Mouse (Mus musculus) limb, embryonic 11.5 days (tissue): ENCODE data around the gene Dyx1c1. TPM values are rescaled to one million over a fixed set of nuclear protein-coding genes. Genes with fewer than 3 reads are reported as not detected.

ENCODE experiments used
- ATAC-seq: fragments of 200-750 bp; cut with Nextera tagmentation; 2 replicates; pipeline ENCODE4 v1.8.0; 2017; ENCODE audit warnings: low read depth; ENCODE audit not compliant: insufficient number of reproducible peaks, low FRiP score, low TSS enrichment
- DNase-seq: peaks from one replicate; pipeline ENCODE4 v3.0.0-alpha.2; 2015; ENCODE audit warnings: low spot score
- H3K27ac ChIP-seq: fragments of 300-500 bp; sonication (generic); replicated peaks from 2 replicates; pipeline ENCODE4 v1.5.1; 2014; ENCODE audit warnings: low read depth, mild to moderate bottlenecking, low read length
- H3K27me3 ChIP-seq: fragments of 300-500 bp; sonication (generic); 2 replicates; pipeline ENCODE4 v1.6.1; 2014; ENCODE audit warnings: mild to moderate bottlenecking, low read length, mixed read lengths; ENCODE audit not compliant: control insufficient read depth, insufficient read depth
- H3K36me3 ChIP-seq: fragments of 300-500 bp; sonication (generic); 2 replicates; pipeline ENCODE4 v1.6.1; 2014; ENCODE audit warnings: mild to moderate bottlenecking, low read length, moderate library complexity, mixed read lengths; ENCODE audit not compliant: control insufficient read depth, insufficient read depth
- H3K4me1 ChIP-seq: fragments of 300-500 bp; sonication (generic); 2 replicates; pipeline ENCODE4 v1.6.1; 2014; ENCODE audit warnings: low read length, mixed read lengths; ENCODE audit not compliant: control insufficient read depth, insufficient read depth
- H3K4me2 ChIP-seq: fragments of 300-500 bp; sonication (generic); 2 replicates; pipeline ENCODE4 v1.6.1; 2014; ENCODE audit warnings: low read depth, mild to moderate bottlenecking, moderate library complexity; ENCODE audit not compliant: severe bottlenecking
- H3K4me3 ChIP-seq: fragments of 300-500 bp; sonication (generic); 2 replicates; pipeline ENCODE4 v1.5.1; 2014; ENCODE audit warnings: low read depth, low read length
- H3K9ac ChIP-seq: fragments of 300-500 bp; sonication (generic); 2 replicates; pipeline ENCODE4 v1.6.1; 2014; ENCODE audit warnings: mild to moderate bottlenecking, low read length
- H3K9me3 ChIP-seq: fragments of 300-500 bp; sonication (generic); 2 replicates; pipeline ENCODE4 v1.6.1; 2016; ENCODE audit warnings: low read length; ENCODE audit not compliant: control insufficient read depth
- WGBS: fragments of 180-500 bp; shearing (Covaris S2); extraction: QIAGEN DNeasy Blood & Tissue Kit; methylation state at CpG from one replicate; pipeline ENCODE4 v1.1.7; 2014; 5-methylcytosine and 5-hydroxymethylcytosine counted together
- polyA plus RNA-seq: library from polyadenylated mRNA; unstranded; fragments of >200 nt; fragmentation: Nextera tagmentation; extraction: Ambion mirVana; gene quantifications from 2 replicates; pipeline ENCODE4 v1.2.1, GENCODE M21; 2014

Gene Dyx1c1
- polyA plus RNA-seq, 1 experiment from 2014 or later = 1.2 TPM

- H3K27ac ChIP-seq = no peak overlapping the region
- no peak overlapping the region for H3K4me3 ChIP-seq
- H3K9ac ChIP-seq = no peak overlapping the region
- no peaks in the 10 kb centered on the region for H3K27me3 ChIP-seq
- WGBS = 81% methylated on average over 13 of the region's 13 CpGs
- H3K9me3 ChIP-seq = no peaks in the 10 kb centered on the region
- no peak for DNase-seq
- H3K36me3 ChIP-seq = peaks cover 2% of the 10 kb centered on the region; the same call in 1 of the 2 replicates
- H3K4me1 ChIP-seq = peaks cover 6% of the 10 kb centered on the region; the same call in 1 of the 2 replicates
- ATAC-seq = no peak
- no peak overlapping the region for H3K4me2 ChIP-seq
Observed at GRCm38 (mm10) chr9:72931166-72931790, 27.3 kb upstream of the Dyx1c1 start.

GRCm38 (mm10) chr9:72935309-72935708, 23.3 kb upstream of the Dyx1c1 start:
- no peak overlapping the region for H3K4me3 ChIP-seq
- WGBS = 90% methylated on average over 4 of the region's 4 CpGs
- H3K4me2 ChIP-seq = no peak overlapping the region
- no peaks in the 10 kb centered on the region for H3K27me3 ChIP-seq
- DNase-seq = no peak
- no peaks in the 10 kb centered on the region for H3K4me1 ChIP-seq
- no peak overlapping the region for H3K9ac ChIP-seq
- H3K27ac ChIP-seq = no peak overlapping the region
- H3K9me3 ChIP-seq = no peaks in the 10 kb centered on the region
- ATAC-seq = no peak
- peaks cover 2% of the 10 kb centered on the region; the same call in 1 of the 2 replicates for H3K36me3 ChIP-seq

DNA sequence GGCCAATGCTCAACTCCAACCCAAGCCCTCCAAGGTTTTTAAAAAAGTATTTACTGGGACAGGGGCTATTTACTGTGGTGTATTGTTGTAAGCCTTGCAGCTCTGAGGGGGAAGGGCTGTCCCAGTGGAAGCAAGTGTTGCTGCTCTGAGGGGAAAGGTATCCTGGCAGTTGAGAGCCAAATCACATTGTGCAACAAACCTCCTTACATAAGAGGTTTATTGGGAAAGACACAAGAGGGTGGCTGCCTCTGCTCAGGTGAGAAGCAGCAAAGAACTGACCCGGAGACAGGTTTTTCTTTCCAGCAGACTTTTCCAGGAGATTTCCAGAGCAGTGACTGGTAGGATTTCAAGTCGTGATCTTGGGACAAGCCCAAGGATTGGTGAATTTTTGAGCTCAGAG, 22.3 kb upstream of the Dyx1c1 start:
- H3K27ac ChIP-seq = no peak overlapping the region
- H3K4me1 ChIP-seq = no peaks in the 10 kb centered on the region
- ATAC-seq = no peak
- H3K27me3 ChIP-seq = no peaks in the 10 kb centered on the region
- 79% methylated on average over 2 of the region's 2 CpGs for WGBS
- no peaks in the 10 kb centered on the region for H3K9me3 ChIP-seq
- H3K4me2 ChIP-seq = no peak overlapping the region
- H3K9ac ChIP-seq = no peak overlapping the region
- H3K36me3 ChIP-seq = peaks cover 2% of the 10 kb centered on the region; the same call in 1 of the 2 replicates
- no peak overlapping the region for H3K4me3 ChIP-seq
- no peak for DNase-seq

DNA sequence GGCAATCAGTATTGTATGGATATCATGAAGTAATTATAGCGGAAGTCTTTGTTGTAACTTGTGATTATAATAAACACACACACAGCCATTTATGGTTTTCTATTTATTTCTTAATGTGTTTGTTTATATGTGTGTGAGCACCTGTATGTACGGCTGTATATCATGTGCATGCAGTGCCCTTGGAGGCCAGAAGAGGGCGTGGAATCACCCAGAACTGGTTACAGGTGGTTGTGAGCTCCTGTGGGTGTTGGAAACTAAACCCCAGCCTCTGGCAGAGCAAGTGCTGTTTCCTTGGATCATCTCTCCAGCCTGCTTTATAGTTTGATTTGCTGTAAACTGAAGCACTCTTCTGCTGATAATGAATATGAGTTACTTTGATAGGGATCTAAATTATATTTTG, 15.2 kb upstream of the Dyx1c1 start:
- H3K9me3 ChIP-seq = peaks cover 4% of the 10 kb centered on the region; the same call in 1 of the 2 replicates
- no peak overlapping the region for H3K9ac ChIP-seq
- DNase-seq = no peak
- H3K27me3 ChIP-seq = no peaks in the 10 kb centered on the region
- no peak for ATAC-seq
- H3K36me3 ChIP-seq = peaks cover 8% of the 10 kb centered on the region; the same call in 1 of the 2 replicates
- no peak overlapping the region for H3K4me3 ChIP-seq
- H3K4me1 ChIP-seq = no peaks in the 10 kb centered on the region
- H3K4me2 ChIP-seq = no peak overlapping the region
- 59% methylated on average over 3 of the region's 3 CpGs for WGBS
- H3K27ac ChIP-seq = no peak overlapping the region

DNA sequence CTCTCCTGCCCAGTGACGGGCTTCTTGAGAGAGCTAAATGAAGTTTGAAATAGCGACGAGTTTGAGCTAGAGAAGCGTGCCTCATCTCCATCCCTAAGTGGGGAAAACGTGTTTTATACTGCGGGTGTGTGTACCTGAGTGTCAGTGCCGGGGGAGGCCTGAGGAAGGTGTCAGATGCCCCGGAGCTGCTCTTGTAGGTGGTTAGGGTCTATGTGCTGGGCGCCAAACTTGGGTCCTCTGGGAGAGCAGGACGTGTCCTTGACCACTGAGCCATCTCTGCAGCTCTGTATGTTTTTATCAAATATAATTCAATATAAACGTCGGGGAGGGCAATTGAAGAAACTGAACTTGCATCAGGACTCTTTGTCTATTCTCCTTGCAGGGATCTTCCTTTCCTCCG, 14.3 kb upstream of the Dyx1c1 start:
- H3K36me3 ChIP-seq = peaks cover 8% of the 10 kb centered on the region; the same call in 1 of the 2 replicates
- 91% methylated on average over 13 of the region's 13 CpGs for WGBS
- H3K9ac ChIP-seq = no peak overlapping the region
- no peak overlapping the region for H3K27ac ChIP-seq
- ATAC-seq = no peak
- peaks cover 4% of the 10 kb centered on the region; the same call in 1 of the 2 replicates for H3K9me3 ChIP-seq
- H3K4me1 ChIP-seq = no peaks in the 10 kb centered on the region
- no peaks in the 10 kb centered on the region for H3K27me3 ChIP-seq
- H3K4me3 ChIP-seq = no peak overlapping the region
- no peak overlapping the region for H3K4me2 ChIP-seq
- no peak for DNase-seq

DNA sequence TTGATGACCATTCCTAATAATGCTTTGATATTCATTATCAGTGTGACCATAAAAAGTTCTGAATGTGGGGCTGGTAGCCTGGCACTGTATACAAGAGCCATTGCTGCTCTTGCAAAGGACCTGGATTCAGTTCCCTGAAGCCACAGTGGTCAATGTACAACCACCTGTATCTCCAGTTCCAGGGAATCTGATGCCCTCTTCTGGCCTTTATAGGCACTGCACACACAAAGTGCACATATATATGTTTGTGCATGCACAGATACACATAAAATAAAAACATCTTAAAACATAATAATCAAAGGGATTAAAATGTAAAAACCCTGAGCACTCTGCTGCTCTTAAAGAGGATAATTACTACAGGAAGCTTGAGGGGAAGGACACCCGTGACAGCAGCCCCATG, 11.6 kb upstream of the Dyx1c1 start:
- Histone ChIP-seq H3K36me3 (peaks cover 8% of the 10 kb centered on the region; the same call in 1 of the 2 replicates), H3K4me3 (no peak overlapping the region), H3K4me2 (no peak overlapping the region), H3K9ac (no peak overlapping the region), H3K27me3 (no peaks in the 10 kb centered on the region), H3K9me3 (peaks cover 4% of the 10 kb centered on the region; the same call in 1 of the 2 replicates), H3K4me1 (0 out of 2 replicates have a peak, but pooled peaks cover 2% of the 10 kb centered on the region), H3K27ac (no peak overlapping the region)
- no peak for ATAC-seq
- WGBS = 98% methylated on average over 1 of the region's 1 CpGs
- no peak for DNase-seq

GRCm38 (mm10) chr9:72949572-72949971, 9.0 kb upstream of the Dyx1c1 start:
- Histone ChIP-seq H3K27me3 (no peaks in the 10 kb centered on the region), H3K4me3 (no peak overlapping the region), H3K9me3 (peaks cover 4% of the 10 kb centered on the region; the same call in 1 of the 2 replicates), H3K4me1 (0 out of 2 replicates have a peak, but pooled peaks cover 2% of the 10 kb centered on the region), H3K27ac (no peak overlapping the region), H3K9ac (no peak overlapping the region; the same call in 1 of the 2 replicates), H3K36me3 (peaks cover 8% of the 10 kb centered on the region; the same call in 1 of the 2 replicates), H3K4me2 (no peak overlapping the region)
- DNase-seq (peak; percentile 40), ATAC-seq (peak; percentile 62; the same call in 1 of the 2 replicates)
- 63% methylated on average over 7 of the region's 7 CpGs for whole genome bisulfite sequencing

DNA sequence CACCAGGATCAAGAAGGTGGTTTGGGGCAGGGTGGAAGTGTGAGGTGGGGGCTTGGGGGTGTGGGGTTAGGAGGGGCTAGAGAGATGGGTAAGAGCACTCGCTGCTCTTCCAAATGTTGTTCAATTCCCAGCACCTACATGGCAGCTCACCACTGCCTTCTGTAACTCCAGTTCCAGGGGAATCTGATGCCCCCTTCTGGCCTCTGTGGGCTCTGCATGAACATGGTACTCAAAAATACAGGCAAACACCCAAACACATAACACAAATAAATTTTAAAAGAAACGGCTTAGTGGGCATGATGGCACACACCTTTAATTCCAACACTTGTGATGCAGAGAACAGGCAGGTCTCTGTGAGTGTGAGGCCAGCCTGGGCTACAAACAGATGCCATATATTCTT, 3.8 kb upstream of the Dyx1c1 start:
- DNase-seq (peak; percentile 68), ATAC-seq (no peak)
- peaks cover 2% of the 10 kb centered on the region; the same call in 1 of the 2 replicates for H3K4me1 ChIP-seq
- no peaks in the 10 kb centered on the region for H3K27me3 ChIP-seq
- H3K4me3 ChIP-seq = no peak overlapping the region
- no peak overlapping the region for H3K27ac ChIP-seq
- no peak overlapping the region for H3K4me2 ChIP-seq
- WGBS = 46% methylated on average over 2 of the region's 2 CpGs
- no peak overlapping the region for H3K9ac ChIP-seq
- no peaks in the 10 kb centered on the region for H3K9me3 ChIP-seq
- no peaks in the 10 kb centered on the region for H3K36me3 ChIP-seq
